Mouse (Mus musculus) midbrain, embryonic 12.5 days (tissue): ENCODE measurements around the gene Adam12. TPM values are rescaled to one million over a fixed set of nuclear protein-coding genes. Genes with fewer than 3 reads are reported as not detected.

Source experiments
- ATAC-seq: fragments of 200-750 bp; cut with Nextera tagmentation; 2 replicates; pipeline ENCODE4 v1.8.0; 2017; ENCODE audit warnings: low read depth, moderate TSS enrichment, moderate library complexity; ENCODE audit not compliant: low FRiP score
- H3K27ac ChIP-seq: fragments of 300-500 bp; sonication (generic); replicated peaks from 2 replicates; pipeline ENCODE4 v1.5.1; 2016; ENCODE audit warnings: mild to moderate bottlenecking
- H3K27me3 ChIP-seq: fragments of 300-500 bp; sonication (generic); 2 replicates; pipeline ENCODE4 v1.6.1; 2016; ENCODE audit warnings: mild to moderate bottlenecking
- H3K36me3 ChIP-seq: fragments of 300-500 bp; sonication (generic); 2 replicates; pipeline ENCODE4 v1.6.1; 2016
- H3K4me1 ChIP-seq: fragments of 300-500 bp; sonication (generic); 2 replicates; pipeline ENCODE4 v1.6.1; 2016
- H3K4me2 ChIP-seq: fragments of 300-500 bp; sonication (generic); replicated peaks from 2 replicates; pipeline ENCODE4 v1.6.1; 2016; ENCODE audit warnings: mild to moderate bottlenecking, moderate library complexity
- H3K4me3 ChIP-seq: fragments of 300-500 bp; sonication (generic); 2 replicates; pipeline ENCODE4 v1.5.1; 2016; ENCODE audit warnings: mild to moderate bottlenecking
- H3K9ac ChIP-seq: fragments of 300-500 bp; sonication (generic); replicated peaks from 2 replicates; pipeline ENCODE4 v1.6.1; 2016; ENCODE audit warnings: mild to moderate bottlenecking, moderate library complexity
- H3K9me3 ChIP-seq: fragments of 300-500 bp; sonication (generic); 2 replicates; pipeline ENCODE4 v1.6.1; 2016; ENCODE audit warnings: mild to moderate bottlenecking
- WGBS: fragments of 180-500 bp; shearing (Covaris S2); methylation state at CpG from one replicate; pipeline ENCODE4 v1.1.7; 2016; 5-methylcytosine and 5-hydroxymethylcytosine counted together
- polyA plus RNA-seq: library from polyadenylated mRNA; unstranded; fragments of >200 nt; fragmentation: Nextera tagmentation; extraction: Ambion mirVana; gene quantifications from 2 replicates; pipeline ENCODE4 v1.2.1, GENCODE M21; 2016

The Adam12 gene
- polyA plus RNA-seq, 1 experiment from 2014 or later = 3.0 TPM

GRCm38 (mm10) chr7:134015226-134015625, 216.7 kb downstream of the Adam12 start:
- 62% methylated on average over 4 of the region's 4 CpGs for WGBS

GRCm38 (mm10) chr7:134014733-134015132, 217.2 kb downstream of the Adam12 start:
- Histone ChIP-seq H3K9ac (no peak overlapping the region), H3K4me1 (0 out of 2 replicates have a peak, but pooled peaks cover 4% of the 10 kb centered on the region), H3K27ac (no peak overlapping the region), H3K4me2 (no peak overlapping the region), H3K9me3 (no peaks in the 10 kb centered on the region), H3K4me3 (no peak overlapping the region), H3K36me3 (no peaks in the 10 kb centered on the region), H3K27me3 (no peaks in the 10 kb centered on the region)
- WGBS = 29% methylated on average over 7 of the region's 7 CpGs
- ATAC-seq = peak; percentile 27; the same call in 1 of the 2 replicates

More at GRCm38 (mm10) chr7:134015226-134015625, 216.7 kb downstream of the Adam12 start:
- H3K4me3 ChIP-seq = no peak overlapping the region
- H3K4me2 ChIP-seq = no peak overlapping the region
- H3K9ac ChIP-seq = no peak overlapping the region
- H3K36me3 ChIP-seq = no peaks in the 10 kb centered on the region
- no peak for ATAC-seq
- H3K9me3 ChIP-seq = no peaks in the 10 kb centered on the region
- H3K27me3 ChIP-seq = no peaks in the 10 kb centered on the region
- H3K27ac ChIP-seq = no peak overlapping the region
- H3K4me1 ChIP-seq = 0 out of 2 replicates have a peak, but pooled peaks cover 4% of the 10 kb centered on the region

DNA sequence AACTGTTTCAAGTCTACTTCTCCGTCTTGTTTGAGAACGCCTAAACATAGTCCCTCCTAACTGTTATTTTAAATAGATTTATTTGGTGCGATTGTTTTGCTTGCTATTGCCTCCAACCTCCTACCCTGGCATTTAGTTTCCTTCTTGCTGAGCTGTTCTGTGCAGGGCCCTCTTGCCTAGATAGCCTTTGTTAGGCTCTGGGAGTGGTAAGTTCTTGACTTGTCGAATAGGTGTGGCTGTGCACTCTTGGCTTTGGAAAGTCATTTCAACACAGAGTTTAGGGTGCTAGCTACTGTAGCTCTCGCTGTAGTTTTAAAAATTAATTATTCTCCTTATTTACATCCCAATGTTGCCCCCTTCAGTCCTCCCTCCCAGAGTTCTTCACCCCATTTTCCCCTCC, 222.8 kb downstream of the Adam12 start:
- ATAC-seq = no peak
- Histone ChIP-seq H3K27me3 (no peaks in the 10 kb centered on the region), H3K9ac (no peak overlapping the region), H3K4me2 (no peak overlapping the region), H3K27ac (no peak overlapping the region), H3K4me1 (no peaks in the 10 kb centered on the region), H3K4me3 (no peak overlapping the region), H3K9me3 (no peaks in the 10 kb centered on the region), H3K36me3 (no peaks in the 10 kb centered on the region)
- 90% methylated on average over 5 of the region's 5 CpGs for WGBS

DNA sequence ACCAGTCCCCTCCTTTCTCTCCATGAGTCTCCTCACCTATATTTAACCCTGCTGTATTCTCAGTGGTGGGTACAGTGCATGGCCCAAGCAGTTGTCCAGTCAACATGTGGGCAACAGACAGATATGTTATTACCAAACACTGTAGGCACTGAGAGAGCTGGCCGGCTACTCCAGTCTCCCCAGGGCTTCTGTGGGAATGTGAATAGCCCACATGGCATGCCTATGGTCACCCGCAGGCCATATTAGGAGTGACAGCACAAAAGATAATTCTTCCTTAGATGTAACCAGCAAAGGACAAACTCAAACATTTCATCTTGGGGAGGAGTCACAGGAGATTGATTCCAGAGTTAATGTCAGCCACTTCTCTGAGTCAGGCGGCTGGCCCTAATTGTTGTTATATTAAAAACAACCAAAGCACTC, 224.0 kb downstream of the Adam12 start:
- Histone ChIP-seq H3K27me3 (no peaks in the 10 kb centered on the region), H3K4me3 (no peak overlapping the region), H3K36me3 (no peaks in the 10 kb centered on the region), H3K4me2 (no peak overlapping the region), H3K9ac (no peak overlapping the region), H3K4me1 (no peaks in the 10 kb centered on the region), H3K27ac (no peak overlapping the region), H3K9me3 (no peaks in the 10 kb centered on the region)
- WGBS = 64% methylated on average over 3 of the region's 3 CpGs
- ATAC-seq = no peak

GRCm38 (mm10) chr7:134001581-134001980, 230.4 kb downstream of the Adam12 start:
- Histone ChIP-seq H3K9ac (no peak overlapping the region), H3K4me2 (no peak overlapping the region), H3K9me3 (no peaks in the 10 kb centered on the region), H3K4me3 (no peak overlapping the region), H3K4me1 (no peaks in the 10 kb centered on the region), H3K27me3 (no peaks in the 10 kb centered on the region), H3K27ac (no peak overlapping the region), H3K36me3 (no peaks in the 10 kb centered on the region)
- WGBS = 93% methylated on average over 4 of the region's 4 CpGs
- no peak for ATAC-seq

- H3K27me3 ChIP-seq = no peaks in the 10 kb centered on the region
- no peak overlapping the region for H3K4me2 ChIP-seq
- H3K9ac ChIP-seq = no peak overlapping the region
- H3K36me3 ChIP-seq = no peaks in the 10 kb centered on the region
- ATAC-seq = no peak
- no peak overlapping the region for H3K4me3 ChIP-seq
- no peak overlapping the region for H3K27ac ChIP-seq
- H3K4me1 ChIP-seq = no peaks in the 10 kb centered on the region
- no peaks in the 10 kb centered on the region for H3K9me3 ChIP-seq
These were observed 241.0 kb downstream of the Adam12 start for GRCm38 (mm10) chr7:133990930-133991329.

DNA sequence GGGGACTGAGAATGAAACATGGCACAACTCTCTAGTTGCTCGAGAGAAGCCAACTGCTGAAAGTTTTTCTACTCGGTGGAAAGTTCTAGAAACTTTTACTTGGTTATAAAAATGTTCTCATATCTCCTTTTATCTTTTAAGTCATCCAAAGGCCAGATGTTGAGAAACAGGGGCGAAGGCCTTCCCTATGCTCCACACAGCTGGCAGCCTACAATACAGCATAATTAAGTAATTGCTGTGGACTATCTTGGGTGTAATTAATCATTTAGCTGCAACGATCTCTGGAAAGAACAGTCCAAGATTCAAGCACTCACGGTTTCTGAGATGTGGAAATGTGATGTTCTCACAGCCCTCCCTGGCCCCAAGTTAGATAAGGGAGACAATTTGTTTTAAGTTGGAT, 243.6 kb downstream of the Adam12 start:
- H3K4me2 ChIP-seq = no peak overlapping the region
- H3K27ac ChIP-seq = no peak overlapping the region
- H3K9ac ChIP-seq = no peak overlapping the region
- H3K4me1 ChIP-seq = no peaks in the 10 kb centered on the region
- H3K9me3 ChIP-seq = no peaks in the 10 kb centered on the region
- no peak overlapping the region for H3K4me3 ChIP-seq
- no peak for ATAC-seq
- H3K27me3 ChIP-seq = no peaks in the 10 kb centered on the region
- H3K36me3 ChIP-seq = no peaks in the 10 kb centered on the region
- WGBS = 90% methylated on average over 5 of the region's 5 CpGs

DNA sequence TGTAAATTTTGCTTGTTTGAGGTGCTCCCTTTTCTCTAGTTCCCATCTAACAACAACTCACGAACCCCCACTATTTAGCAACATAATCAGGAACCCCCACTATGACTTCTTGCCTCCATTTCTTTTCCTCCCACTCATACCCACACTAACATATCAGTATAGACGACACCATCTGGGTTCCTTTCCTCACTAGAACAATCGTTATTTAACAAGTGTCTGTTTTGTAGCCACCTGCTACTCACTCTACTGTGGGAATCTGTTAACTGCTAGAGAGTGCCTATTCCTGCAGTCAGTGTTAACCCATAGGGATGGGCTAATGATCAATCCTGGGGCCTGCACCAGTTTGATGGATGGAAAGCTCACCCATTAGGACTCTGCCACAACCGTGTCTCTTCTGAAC, 245.7 kb downstream of the Adam12 start:
- no peaks in the 10 kb centered on the region for H3K4me1 ChIP-seq
- no peak for ATAC-seq
- no peak overlapping the region for H3K4me3 ChIP-seq
- no peak overlapping the region for H3K27ac ChIP-seq
- H3K4me2 ChIP-seq = no peak overlapping the region
- WGBS = 81% methylated on average over 4 of the region's 4 CpGs
- H3K9ac ChIP-seq = no peak overlapping the region
- H3K27me3 ChIP-seq = no peaks in the 10 kb centered on the region
- no peaks in the 10 kb centered on the region for H3K36me3 ChIP-seq
- no peaks in the 10 kb centered on the region for H3K9me3 ChIP-seq

GRCm38 (mm10) chr7:133985648-133986047, 246.3 kb downstream of the Adam12 start:
- no peak overlapping the region for H3K4me3 ChIP-seq
- WGBS = 97% methylated on average over 1 of the region's 1 CpGs
- no peaks in the 10 kb centered on the region for H3K4me1 ChIP-seq
- no peak for ATAC-seq
- H3K27ac ChIP-seq = no peak overlapping the region
- no peaks in the 10 kb centered on the region for H3K36me3 ChIP-seq
- no peaks in the 10 kb centered on the region for H3K9me3 ChIP-seq
- no peak overlapping the region for H3K9ac ChIP-seq
- no peaks in the 10 kb centered on the region for H3K27me3 ChIP-seq
- no peak overlapping the region for H3K4me2 ChIP-seq

GRCm38 (mm10) chr7:133976388-133977122, 255.4 kb downstream of the Adam12 start:
- H3K9ac ChIP-seq = no peak overlapping the region
- no peaks in the 10 kb centered on the region for H3K4me1 ChIP-seq
- H3K27ac ChIP-seq = no peak overlapping the region
- no peak for ATAC-seq
- H3K27me3 ChIP-seq = no peaks in the 10 kb centered on the region
- no peak overlapping the region for H3K4me2 ChIP-seq
- no peaks in the 10 kb centered on the region for H3K9me3 ChIP-seq
- H3K4me3 ChIP-seq = no peak overlapping the region
- WGBS = 71% methylated on average over 8 of the region's 8 CpGs
- H3K36me3 ChIP-seq = no peaks in the 10 kb centered on the region

- no peak overlapping the region for H3K9ac ChIP-seq
- no peaks in the 10 kb centered on the region for H3K9me3 ChIP-seq
- 85% methylated on average over 1 of the region's 1 CpGs for WGBS
- 0 out of 2 replicates have a peak, but pooled peaks cover 5% of the 10 kb centered on the region for H3K4me1 ChIP-seq
- H3K36me3 ChIP-seq = no peaks in the 10 kb centered on the region
- no peaks in the 10 kb centered on the region for H3K27me3 ChIP-seq
- no peak overlapping the region for H3K4me2 ChIP-seq
- no peak for ATAC-seq
- H3K4me3 ChIP-seq = no peak overlapping the region
- H3K27ac ChIP-seq = no peak overlapping the region
These were observed 260.9 kb downstream of the Adam12 start for GRCm38 (mm10) chr7:133971086-133971485.

DNA sequence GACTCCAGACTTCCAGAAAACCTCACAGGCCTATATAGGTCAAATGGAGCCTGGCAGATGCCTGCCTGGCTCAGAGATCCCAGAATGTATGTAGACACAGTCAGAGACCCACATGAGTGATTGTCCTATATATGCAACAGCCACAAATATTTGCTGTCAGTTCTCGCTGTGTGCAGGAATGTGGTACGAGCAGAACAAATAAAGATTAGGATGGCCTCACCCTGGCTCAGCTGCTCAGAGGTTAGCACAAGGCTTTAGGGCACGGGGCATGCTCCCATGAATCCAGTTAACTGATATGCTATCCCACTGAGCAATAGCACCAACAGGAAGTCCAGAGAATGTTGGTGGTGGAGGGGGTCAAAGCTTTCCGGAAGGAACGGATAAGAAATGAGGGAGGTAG, 261.5 kb downstream of the Adam12 start:
- H3K9ac ChIP-seq = no peak overlapping the region
- ATAC-seq = no peak
- H3K36me3 ChIP-seq = no peaks in the 10 kb centered on the region
- H3K27me3 ChIP-seq = no peaks in the 10 kb centered on the region
- H3K27ac ChIP-seq = no peak overlapping the region
- no peaks in the 10 kb centered on the region for H3K9me3 ChIP-seq
- H3K4me2 ChIP-seq = no peak overlapping the region
- H3K4me1 ChIP-seq = 0 out of 2 replicates have a peak, but pooled peaks cover 5% of the 10 kb centered on the region
- no peak overlapping the region for H3K4me3 ChIP-seq
- 69% methylated on average over 5 of the region's 5 CpGs for WGBS

DNA sequence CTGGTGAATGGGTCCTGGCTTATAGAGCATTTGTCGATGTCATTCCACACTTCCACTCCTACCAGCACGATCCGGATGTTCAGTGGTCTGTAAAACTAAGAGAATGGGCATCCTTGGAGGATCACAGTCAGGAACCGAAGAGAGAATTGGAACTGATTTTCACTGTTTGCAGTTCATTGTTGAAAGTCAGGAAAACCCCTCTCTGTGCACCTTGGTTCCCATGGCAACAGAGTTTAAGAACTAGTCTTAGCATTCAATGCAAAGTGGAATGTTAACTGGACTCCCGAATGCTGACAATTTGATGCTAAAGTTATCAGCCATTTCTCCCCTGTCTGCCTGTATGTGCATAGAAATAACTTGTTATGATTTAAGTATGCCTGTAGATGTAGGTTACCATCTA, 264.0 kb downstream of the Adam12 start:
- Histone ChIP-seq H3K27me3 (no peaks in the 10 kb centered on the region), H3K36me3 (no peaks in the 10 kb centered on the region), H3K9me3 (no peaks in the 10 kb centered on the region), H3K4me3 (no peak overlapping the region), H3K9ac (no peak overlapping the region), H3K4me1 (0 out of 2 replicates have a peak, but pooled peaks cover 5% of the 10 kb centered on the region), H3K4me2 (no peak overlapping the region), H3K27ac (no peak overlapping the region)
- WGBS = 34% methylated on average over 5 of the region's 5 CpGs
- ATAC-seq = no peak
